Mouse (Mus musculus): Measurements from ENCODE around the gene Cenpq. TPM values are rescaled to one million over a fixed set of nuclear protein-coding genes. Genes with fewer than 3 reads are reported as not detected.

Cenpq gene
- 1 to 10 TPM; 3.4 to 4.0 TPM for total RNA-seq (2021)

DNA sequence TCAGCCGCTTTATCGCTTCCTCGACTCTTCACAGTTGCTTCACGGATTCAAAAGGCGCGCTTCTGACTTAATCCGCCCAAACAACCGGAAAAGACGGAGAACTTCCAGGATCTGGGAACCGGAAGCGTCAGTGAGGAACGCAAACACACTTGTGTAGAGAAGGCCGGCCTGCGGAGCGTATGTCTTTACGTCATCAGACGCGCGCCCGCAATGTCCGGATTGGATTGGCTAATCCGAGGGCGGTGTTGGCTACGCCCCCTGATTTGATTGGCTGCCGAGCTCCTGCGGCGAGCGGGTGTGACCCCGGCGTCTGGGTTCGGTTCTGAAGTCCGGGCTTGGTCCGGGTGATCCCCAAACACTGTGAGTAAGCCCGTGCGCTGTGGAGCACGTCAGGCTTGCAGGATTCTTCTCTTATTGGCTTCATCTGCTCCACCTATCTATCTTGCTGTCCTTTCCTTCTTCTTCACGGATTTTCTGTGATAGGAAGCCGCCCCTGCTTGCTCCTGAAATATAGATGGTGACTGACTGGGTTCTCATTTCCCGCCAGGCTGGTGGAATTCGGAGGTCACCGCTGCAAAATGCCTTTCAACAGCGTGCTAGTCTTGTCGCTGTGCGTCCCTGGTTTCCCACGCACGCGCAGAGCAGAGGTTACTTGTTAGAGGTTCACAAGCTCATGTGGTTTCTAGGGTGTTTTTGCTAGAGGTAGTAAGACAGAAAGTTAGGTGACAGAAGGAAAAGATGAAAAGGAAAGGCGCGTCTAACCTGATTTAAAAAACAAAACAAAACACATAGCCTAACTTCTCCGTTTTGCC, at the start of gene Cenpq, which contains the start of gene Mut:
Gene Cenpq (minus strand): TSS at position 628 of the 812 bp plus-strand sequence.
Gene Mut (plus strand): TSS at position 266 of the 812 bp plus-strand sequence.
- peak; percentile 96 to 99 for DNase-seq (ENCODE audit: extremely low spot score in 1 of 2, low spot score in 1 of 2)

DNA sequence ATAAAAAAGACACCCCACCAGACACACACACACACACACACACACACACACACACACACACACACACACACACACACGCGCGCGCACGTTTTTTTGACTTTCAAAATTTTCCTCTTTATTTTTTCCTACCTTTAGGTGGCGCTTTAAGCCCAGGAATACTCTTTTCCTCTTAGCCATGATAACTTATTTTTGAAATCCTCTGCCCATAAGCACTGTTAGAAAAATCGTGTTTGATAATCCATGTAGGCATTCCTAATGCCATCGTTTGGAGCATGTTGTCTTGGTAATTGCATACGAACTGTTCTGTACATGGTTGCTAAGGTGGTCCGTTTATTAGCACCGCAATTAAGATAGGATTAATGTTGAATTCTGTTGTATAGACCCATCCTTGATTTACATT, 43.1 kb upstream of the Cenpq start:
- DNase-seq (ENCODE audit: extremely low spot score in 1 of 2, low spot score in 1 of 2): no peak

DNA sequence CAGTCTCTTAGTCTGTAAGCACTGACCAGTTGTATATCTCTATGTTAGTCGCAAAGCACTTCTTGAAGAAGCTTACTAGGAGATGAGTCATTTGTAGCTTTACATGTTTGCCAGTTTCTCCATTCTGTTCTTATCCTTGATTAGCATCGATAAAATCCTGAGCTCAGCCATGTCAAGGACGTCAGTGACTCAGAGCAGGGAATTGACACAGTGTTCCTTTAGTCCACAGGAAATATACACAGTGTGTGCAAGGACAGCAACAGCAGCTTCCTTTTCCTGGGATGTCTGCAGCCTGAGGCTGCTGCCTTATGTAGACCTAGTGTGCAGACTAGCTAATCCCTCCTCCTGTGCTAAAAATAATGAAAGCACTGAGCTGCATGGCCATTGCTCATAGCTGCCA, 13.7 kb upstream of the Cenpq start:
- no peak for DNase-seq (ENCODE audit: extremely low spot score in 1 of 2, low spot score in 1 of 2)

DNA sequence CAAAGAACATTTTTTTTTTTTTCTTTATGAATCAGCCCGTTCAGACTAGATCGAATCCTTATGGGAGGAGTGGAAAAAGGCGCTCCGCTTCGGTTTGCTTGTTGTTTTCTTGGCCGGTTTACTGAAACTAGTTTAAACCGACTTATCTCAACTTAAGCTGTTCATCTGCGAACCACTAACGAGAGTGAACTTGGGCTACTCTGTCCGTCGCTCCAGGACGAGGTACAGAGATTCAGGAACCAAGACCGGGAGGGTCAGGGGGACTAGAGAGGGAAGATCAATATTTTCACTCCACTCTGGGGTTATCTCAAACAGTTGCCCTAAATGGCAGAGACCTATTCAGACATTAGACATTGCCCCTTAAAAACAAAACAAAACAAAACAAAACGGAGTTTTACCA, 862 bp downstream of the Cenpq start:
- DNase-seq (ENCODE audit: extremely low spot score in 1 of 2, low spot score in 1 of 2): no peak

DNA sequence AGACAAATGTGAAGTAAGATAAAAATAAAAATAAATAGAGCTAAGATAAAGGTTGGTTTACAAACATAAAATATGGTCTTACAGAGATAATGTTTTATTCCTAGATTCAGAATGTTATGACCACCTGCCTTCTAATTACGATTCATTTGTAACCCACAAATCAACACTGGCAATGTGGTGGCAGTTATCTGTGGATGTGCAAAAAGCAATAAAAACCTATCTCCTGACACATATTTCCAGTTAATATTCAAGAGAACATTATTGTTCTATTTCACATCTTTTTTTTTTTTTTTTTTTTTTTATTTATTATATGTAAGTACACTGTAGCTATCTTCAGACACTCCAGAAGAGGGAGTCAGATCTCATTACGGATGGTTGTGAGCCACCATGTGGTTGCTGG, 19.3 kb downstream of the Cenpq start:
- no peak for DNase-seq (ENCODE audit: extremely low spot score in 1 of 2, low spot score in 1 of 2)

DNA sequence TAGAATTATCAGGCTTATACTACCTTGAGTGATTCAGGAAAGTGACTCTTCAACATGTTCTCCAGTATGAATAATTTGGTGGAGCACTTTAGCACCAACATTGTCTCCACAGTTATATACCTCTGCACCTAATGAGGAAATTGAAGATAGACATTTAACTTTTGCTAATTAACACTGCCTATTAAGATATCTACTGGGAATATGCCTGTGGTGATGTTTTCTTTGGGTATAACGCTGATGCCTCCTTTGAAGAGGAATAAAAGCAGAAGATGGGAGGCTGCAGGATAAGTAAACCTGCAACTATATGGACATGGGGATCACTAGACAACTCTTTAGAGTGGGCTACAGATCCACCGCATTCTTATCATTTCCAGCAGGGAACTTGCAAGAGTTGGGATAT, 20.6 kb downstream of the Cenpq start, which contains the start of gene Glyatl3:
Gene Glyatl3 (minus strand): TSS at position 101 of the 400 bp plus-strand sequence.
- DNase-seq (ENCODE audit: extremely low spot score in 1 of 2, low spot score in 1 of 2): no peak

DNA sequence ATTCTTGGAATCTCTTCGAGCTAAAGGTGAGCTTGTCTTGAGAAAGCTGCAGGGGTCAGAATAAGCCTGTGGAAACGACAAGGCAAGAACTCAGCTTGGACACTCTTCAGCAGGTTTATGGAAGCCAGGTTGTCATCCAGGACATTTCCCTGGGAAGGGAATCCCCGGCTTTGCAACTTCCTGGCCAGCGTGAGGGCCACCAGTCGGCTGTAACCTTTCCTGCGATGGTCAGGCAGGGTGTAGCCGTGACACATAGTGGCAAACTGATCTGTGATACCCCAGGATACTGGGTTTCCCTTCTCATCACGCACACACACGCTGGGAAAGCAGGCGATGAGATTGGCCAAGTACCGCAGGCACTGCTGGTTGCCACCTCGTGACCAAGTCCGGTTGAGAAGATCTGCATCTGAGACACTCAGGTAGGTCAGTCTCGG, 30.1 kb downstream of the Cenpq start:
- DNase-seq (ENCODE audit: extremely low spot score in 1 of 2, low spot score in 1 of 2): no peak

DNA sequence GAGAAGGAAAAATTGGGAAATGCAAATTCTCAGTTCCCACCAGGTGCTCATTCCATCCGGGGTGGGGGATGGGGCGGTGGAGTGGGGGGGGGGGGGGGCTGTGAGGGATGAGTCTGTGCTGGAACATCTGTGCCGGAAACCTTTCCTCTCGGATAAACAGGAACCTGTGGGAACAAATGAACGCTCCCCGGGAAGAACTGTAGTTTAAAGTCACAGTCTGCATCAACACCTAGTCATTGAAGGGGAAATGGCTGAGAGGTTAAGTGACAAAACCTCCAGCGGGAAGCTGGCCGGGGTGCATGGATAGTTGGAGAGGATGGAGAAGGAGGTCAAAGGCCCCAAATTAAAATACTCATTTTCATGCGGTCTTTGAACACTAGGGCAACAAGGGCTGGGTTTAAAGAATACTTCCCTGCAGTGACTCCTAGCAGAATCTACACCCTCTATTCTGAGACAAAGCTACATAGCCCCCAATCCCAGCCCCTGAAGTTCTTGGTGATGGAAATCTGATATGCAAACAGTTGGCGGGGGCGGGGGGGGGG, 30.7 kb downstream of the Cenpq start:
- no peak for DNase-seq (ENCODE audit: extremely low spot score in 1 of 2, low spot score in 1 of 2)

DNA sequence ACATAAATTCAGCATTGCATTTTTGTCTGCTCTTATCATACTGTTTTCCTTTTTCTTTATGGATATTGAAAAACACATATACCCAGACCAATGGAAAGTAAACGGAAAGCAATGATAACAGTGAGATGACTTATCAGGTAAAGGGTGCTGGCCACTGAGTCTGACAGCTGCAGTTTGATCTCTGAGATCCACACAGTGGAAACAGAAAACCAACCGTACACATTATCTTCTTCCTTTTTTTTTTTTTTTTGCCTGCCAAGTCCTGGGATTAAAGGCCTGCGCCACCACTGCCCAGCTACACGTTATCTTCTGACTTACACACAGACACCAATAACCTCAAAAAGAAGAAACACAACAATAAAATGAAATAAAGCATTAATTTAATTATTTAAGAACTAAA, 31.5 kb downstream of the Cenpq start:
- no peak for DNase-seq (ENCODE audit: extremely low spot score in 1 of 2, low spot score in 1 of 2)

DNA sequence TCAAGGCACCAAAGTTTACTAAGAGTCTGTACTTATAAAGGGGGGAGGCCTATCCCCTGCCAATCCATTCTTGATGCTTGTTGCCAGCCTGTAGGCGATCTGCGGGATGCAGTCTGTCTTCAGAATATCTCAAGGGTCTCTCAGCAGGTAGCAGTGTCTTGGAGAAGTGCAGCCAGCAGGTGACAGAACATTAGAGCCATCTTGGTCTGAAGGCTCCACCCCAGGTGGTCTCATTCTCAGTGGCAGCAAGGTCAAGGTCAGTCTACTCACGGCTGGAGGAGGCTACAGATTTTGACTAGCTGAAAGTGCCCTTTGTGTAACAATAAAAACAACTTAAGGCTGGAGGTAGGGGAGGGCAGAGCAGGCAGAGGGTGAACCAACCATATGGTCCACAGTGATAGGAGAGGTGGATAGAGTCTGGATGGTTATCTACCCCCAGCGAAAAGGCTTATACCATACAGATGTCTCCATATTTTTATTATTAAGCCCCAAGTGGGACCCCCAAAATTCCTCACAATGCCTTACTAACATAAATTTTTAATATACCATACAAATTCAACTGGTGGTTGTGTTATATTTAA, 35.0 kb downstream of the Cenpq start:
- DNase-seq (ENCODE audit: extremely low spot score in 1 of 2, low spot score in 1 of 2): no peak

DNA sequence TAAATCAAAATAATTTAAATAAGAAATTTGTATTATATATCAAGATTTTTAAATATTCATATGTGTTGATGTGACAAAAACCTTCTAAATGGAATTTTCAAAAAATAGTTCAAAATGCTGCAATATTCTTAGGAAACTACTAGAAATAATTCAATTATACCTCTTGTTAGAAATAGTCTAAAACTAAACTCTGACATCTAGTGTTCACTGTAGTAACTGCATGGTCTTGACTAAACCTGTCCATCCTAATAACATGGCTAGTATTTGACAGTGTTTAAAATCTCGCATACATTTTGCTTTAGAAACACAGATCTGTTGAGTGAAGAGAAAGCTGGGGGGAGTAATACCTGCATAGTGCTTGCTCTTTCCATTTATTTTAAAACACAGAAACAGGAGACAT, 38.0 kb downstream of the Cenpq start:
- no peak for DNase-seq (ENCODE audit: extremely low spot score in 1 of 2, low spot score in 1 of 2)

DNA sequence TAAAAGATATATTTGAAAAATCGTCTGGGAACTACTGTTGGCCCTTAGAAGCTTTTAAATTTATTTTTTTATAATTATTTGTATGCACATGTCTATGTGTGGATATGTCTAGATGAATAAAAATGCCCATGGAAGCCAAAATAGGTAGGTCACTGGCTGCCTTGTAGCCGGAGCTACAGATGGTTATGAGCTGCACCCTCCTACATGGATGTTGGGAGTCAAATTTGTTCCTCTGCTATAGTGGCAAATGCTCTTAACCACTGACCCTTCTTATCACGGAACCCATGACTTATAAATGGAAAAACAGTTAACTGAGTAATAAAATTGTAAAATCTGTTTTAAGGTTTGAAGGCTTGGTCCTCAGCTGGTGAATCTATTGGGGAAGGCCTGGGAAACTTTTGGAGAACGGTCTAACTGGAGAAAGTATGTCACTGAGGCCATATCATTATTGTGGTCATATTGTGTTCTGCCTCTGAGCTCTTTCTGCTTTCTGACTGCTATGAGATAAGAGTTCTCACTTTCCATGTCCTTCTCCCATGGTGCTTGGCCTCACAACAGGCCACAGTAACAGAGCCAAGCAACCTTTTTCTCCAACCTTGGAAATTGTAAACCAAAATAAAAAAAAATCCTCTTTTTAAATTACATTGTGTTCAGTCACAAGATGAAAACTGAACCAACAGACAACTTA, 46.9 kb downstream of the Cenpq start:
- no peak for DNase-seq (ENCODE audit: extremely low spot score in 1 of 2, low spot score in 1 of 2)

DNA sequence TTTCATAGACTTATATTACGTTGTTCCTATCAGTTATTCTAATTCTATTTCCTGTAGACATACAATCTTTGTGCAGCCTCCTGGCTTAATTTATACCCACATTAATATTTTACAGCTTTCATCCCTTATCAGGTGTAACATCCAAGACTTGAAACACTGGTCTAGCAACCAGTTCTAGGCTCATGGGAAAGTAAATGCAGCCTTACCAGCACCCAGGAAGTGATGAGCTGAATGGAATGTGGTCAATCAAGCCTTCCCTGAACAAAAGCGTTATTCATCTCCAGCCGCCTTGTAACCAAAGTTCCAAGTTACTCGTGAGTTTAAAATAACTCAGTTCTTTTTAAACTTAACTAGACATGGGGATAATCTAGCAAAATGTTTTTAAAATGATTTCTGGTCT, 49.7 kb downstream of the Cenpq start:
- no peak for DNase-seq (ENCODE audit: extremely low spot score in 1 of 2, low spot score in 1 of 2)

DNA sequence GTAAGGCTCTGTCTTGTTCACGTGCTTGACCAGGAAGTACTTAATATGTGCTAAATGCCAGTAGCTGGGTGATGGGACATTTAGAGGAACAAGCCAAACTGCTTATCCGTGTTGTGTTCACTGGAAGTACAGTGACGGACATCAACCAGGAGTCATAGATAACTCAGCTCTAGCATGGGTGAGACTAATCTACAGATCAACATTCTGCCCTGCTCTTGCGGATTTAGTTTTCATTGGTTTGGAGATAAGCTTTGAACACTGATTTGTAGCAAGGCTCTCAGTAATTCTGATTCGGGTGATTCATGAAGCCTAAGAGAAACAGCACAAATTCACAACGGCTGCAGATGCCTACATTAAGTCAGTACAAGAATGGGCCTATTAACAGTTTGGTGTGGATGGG, 52.7 kb downstream of the Cenpq start:
- DNase-seq (ENCODE audit: extremely low spot score in 1 of 2, low spot score in 1 of 2): no peak

DNA sequence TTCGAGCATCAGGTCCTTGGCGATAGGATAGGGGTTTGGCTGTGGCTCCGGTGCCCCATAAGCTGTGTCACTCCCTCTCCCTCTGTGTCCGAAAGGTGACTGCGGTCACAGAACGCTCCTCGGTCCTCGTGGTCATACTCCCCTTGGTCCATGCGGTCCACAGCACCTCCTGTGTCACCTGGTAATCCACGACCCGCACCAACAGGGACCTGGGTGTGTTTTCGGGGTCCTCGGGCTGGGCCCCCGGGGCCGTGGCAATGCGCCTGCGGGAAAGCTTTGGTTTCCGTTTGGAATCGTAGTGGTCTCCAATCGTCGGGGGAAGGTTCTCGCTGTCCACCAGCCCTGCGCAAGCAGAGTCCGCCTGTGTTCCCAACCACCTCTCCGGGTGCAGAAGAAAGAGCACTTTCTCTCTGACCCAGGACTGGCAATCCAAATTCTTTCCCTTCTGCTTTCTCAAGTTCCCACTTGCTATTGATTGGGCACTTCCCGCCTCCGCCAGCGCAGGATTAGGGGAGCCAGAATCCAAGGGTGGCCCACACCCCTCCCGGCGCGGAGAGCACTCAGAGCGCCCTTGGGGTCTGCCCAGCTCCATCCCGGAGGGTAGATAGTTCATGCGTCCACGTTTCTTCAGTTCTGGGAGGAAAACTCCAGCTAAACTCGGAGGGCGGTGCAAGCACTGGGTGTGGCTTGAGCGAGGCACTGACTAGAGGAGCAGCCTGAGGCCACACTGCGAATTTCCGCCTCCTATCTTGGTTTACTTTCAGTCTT, 54.7 kb downstream of the Cenpq start, which contains the start of gene 9130008F23Rik:
Gene 9130008F23Rik (minus strand): TSS at position 636 of the 768 bp plus-strand sequence.
- peak; percentile 5 to 11 for DNase-seq (ENCODE audit: extremely low spot score in 1 of 2, low spot score in 1 of 2)

DNA sequence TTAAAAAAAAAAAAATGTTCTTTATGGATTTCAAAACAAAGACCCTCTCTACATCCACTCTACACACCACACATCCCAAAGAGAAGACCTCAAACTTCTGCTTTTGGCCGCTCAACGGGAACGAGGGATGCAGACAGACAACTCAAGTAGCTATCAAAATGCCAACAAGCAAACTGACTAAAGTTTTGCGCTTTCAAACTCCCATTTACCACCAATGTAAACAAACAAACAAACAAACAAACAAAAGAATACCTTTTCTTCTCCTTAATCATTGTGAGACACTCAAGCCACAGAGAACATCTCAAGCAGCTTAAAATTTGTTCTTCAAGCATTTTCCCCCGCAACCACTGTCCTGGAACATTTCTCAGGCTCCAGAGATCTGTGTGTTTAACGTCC, 55.3 kb downstream of the Cenpq start:
- DNase-seq (ENCODE audit: extremely low spot score in 1 of 2, low spot score in 1 of 2): no peak

DNA sequence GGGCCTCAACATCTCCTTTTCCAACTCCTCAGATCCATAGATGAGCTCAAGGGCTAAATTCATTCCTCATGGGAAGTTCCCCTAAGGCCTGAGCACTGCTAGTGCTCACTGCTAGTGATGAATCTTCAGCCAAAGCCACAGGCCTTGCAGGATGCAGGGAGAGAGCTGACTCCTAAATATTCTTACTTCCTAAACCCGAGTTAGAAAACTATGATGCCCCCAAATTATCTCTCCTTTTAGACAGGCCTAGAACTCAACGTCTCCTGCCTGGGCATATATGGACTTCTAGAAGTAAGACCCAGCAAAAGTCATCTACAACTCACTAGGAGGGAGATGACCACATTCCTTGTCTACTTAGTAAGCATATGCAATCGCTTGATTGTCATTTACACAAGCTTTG, 57.1 kb downstream of the Cenpq start:
- DNase-seq (ENCODE audit: extremely low spot score in 1 of 2, low spot score in 1 of 2): no peak

DNA sequence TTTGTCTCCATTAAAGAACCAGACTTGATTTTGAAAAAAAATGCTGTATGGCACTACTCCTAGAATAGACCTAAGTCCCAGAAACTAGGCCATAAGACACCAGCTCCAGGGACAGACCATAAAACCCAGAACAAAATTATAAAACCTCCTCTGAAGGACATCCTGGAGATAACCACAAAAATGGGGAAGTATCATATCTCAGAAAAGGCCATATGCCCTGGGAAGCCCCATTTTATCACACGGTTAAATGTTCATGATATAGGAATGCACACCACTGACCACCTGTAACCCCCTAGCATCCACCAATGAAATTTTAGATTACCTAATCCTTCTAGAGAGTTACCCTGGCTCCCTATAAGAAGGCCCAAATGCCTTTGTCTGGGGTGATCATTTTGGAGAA, 59.3 kb downstream of the Cenpq start:
- no peak for DNase-seq (ENCODE audit: extremely low spot score in 1 of 2, low spot score in 1 of 2)

DNA sequence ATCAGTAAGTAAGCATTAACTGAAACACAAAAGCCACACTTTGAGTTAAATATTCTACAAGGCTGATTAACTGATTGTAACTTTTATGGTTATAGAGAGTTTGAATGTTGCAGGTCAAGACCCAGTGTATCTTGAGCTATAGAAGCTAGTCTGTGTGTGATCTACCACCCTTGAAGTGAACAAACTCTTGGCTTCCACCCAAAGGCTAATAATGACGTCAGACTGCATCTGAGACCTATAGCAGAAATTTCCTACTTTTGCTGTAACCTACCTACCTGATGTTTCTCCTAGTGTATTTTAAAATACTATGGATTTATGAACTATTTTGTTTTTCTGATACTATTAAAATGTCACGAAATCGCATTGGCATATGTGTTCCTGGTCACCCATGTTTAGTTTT, 60.1 kb downstream of the Cenpq start:
- no peak for DNase-seq (ENCODE audit: extremely low spot score in 1 of 2, low spot score in 1 of 2)

DNA sequence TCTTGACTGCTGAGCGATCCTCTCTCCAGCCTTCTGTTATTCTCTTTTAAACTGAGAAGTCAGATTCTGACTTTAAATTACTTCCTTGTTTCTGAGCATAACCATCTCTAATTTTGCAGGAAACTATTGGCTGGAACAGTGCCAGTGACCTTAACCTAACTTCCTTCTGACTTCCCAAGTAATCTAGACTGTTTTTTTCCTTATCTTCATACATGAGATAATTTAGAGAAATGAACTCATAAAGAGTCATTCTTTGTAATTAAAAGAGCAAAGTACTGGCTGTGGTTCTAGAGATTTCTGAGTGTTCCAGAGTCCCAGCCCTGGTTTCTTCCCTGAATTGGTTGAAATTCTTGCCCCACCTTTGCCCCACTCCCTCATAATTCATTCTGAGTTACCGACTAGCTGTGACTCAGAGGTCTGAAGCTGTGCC, 61.2 kb downstream of the Cenpq start:
- DNase-seq (ENCODE audit: extremely low spot score in 1 of 2, low spot score in 1 of 2): no peak

Data from layer of hippocampus, postnatal 25 days (tissue).